Comparison of ENCODE assay signal across 12 mouse cellular contexts in the genomic region with DNA sequence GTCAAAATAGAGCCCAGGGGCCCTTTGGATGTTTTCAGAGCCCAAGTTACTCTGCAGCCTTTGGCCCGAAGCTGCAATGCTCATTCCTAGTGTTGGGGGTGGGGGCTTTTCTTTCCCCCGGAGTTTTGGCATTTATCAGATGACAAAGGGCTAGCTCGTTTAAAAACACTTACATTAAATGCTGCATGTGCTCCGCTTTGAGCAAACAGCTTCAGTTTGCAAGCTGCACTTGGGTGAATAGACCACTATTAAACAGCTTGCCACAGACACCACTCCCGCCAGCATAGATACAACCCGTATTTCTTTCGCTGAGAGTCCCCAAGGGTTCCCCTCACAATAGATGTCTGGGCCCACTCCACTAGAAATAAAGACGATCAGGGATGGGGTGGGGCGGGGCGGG. TPM values are rescaled to one million over a fixed set of nuclear protein-coding genes. Genes with fewer than 3 reads are reported as not detected.
DNase-seq lines count a peak whose midpoint lies in the region; ATAC-seq lines count a peak whose summit lies in the region.
"Had no signal": no experiment of that assay in that cellular context is flagged by ENCODE, and none has a peak within 500 bp of the region (broad histone marks: within the 10 kb centered on the region; RNA-seq: fewer than 3 reads in every experiment).

No protein-coding gene starts in this region.

- peaks cover 70% of the 10 kb centered on the region for H3K27me3 ChIP-seq in heart, embryonic 14.5 days (ENCODE audit: control insufficient read depth, insufficient read depth, low read length)
- H3K27me3 ChIP-seq in embryonic facial prominence, embryonic 11.5 days (ENCODE audit: control insufficient read depth, insufficient read depth, low read length) = peaks cover 22% of the 10 kb centered on the region
- peaks cover 36% of the 10 kb centered on the region for H3K27me3 ChIP-seq in forebrain, embryonic 14.5 days (replicated peaks; ENCODE audit: control insufficient read depth, insufficient read depth, low read length)
- peaks cover 97% of the 10 kb centered on the region for H3K27me3 ChIP-seq in midbrain, embryonic 12.5 days
- H3K27me3 ChIP-seq: CH12.LX had no signal

- peaks cover 5 to 8% of the 10 kb centered on the region in 2 experiments; a peak in 2 of 4 replicates for H3K4me1 ChIP-seq in heart, embryonic 14.5 days (ENCODE audit: control insufficient read depth in 2 of 2, insufficient read depth in 2 of 2, low read length in 2 of 2)
- H3K4me1 ChIP-seq in embryonic facial prominence, embryonic 11.5 days (ENCODE audit: control insufficient read depth, insufficient read depth, low read length) = peaks cover 19% of the 10 kb centered on the region
- H3K4me1 ChIP-seq in forebrain, embryonic 14.5 days (ENCODE audit: control insufficient read depth, insufficient read depth, low read length) = peaks cover 24% of the 10 kb centered on the region
- peaks cover 52% of the 10 kb centered on the region for H3K4me1 ChIP-seq in midbrain, embryonic 12.5 days

- no peak overlapping the region for H3K4me3 ChIP-seq in heart, embryonic 14.5 days (ENCODE audit: control insufficient read depth in 1 of 2, insufficient read depth in 1 of 2, low read depth in 1 of 2, low read length in 2 of 2)
- no peak overlapping the region for H3K4me3 ChIP-seq in embryonic facial prominence, embryonic 11.5 days (ENCODE audit: low read depth, low read length)
- no peak overlapping the region for H3K4me3 ChIP-seq in forebrain, embryonic 14.5 days (ENCODE audit: low read depth, low read length)
- H3K4me3 ChIP-seq in midbrain, embryonic 12.5 days = no peak overlapping the region
- H3K4me3 ChIP-seq: liver, embryonic 15.5 days had no signal

- H3K36me3 ChIP-seq in heart, embryonic 14.5 days (ENCODE audit: control insufficient read depth, insufficient read depth, low read length) = no peaks in the 10 kb centered on the region
- H3K36me3 ChIP-seq in embryonic facial prominence, embryonic 11.5 days (replicated peaks; ENCODE audit: control insufficient read depth, insufficient read depth, low read depth, low read length) = no peaks in the 10 kb centered on the region
- H3K36me3 ChIP-seq in forebrain, embryonic 14.5 days (ENCODE audit: control insufficient read depth, insufficient read depth, low read length) = 0 out of 2 replicates have a peak, but pooled peaks cover 2% of the 10 kb centered on the region
- no peaks in the 10 kb centered on the region for H3K36me3 ChIP-seq in midbrain, embryonic 12.5 days
- H3K36me3 ChIP-seq: liver, embryonic 15.5 days had no signal

- H3K27ac ChIP-seq in heart, embryonic 14.5 days (replicated peaks in 1 of 2; ENCODE audit: control insufficient read depth in 1 of 2, insufficient read depth in 1 of 2, low read depth in 2 of 2, low read length in 2 of 2) = no peak overlapping the region
- H3K27ac ChIP-seq in embryonic facial prominence, embryonic 11.5 days (replicated peaks; ENCODE audit: low read depth, low read length) = 0 out of 2 replicates have a peak overlapping the region, but pooled peaks have one; percentile 47
- H3K27ac ChIP-seq in forebrain, embryonic 14.5 days (ENCODE audit: low read depth, low read length) = no peak overlapping the region
- no peak overlapping the region for H3K27ac ChIP-seq in midbrain, embryonic 12.5 days (replicated peaks)
- H3K27ac ChIP-seq: liver, embryonic 15.5 days had no signal

- no peak overlapping the region; the same call in 1 of the 2 replicates for H3K9ac ChIP-seq in heart, embryonic 14.5 days (ENCODE audit: low read length)
- no peak overlapping the region; the same call in 1 of the 2 replicates for H3K9ac ChIP-seq in embryonic facial prominence, embryonic 11.5 days (replicated peaks; ENCODE audit: low read length)
- no peak overlapping the region for H3K9ac ChIP-seq in forebrain, embryonic 14.5 days (ENCODE audit: low read length)
- peak overlapping the region; percentile 20; the same call in 1 of the 2 replicates for H3K9ac ChIP-seq in midbrain, embryonic 12.5 days (replicated peaks)
- H3K9ac ChIP-seq: liver, embryonic 15.5 days had no signal

- H3K9me3 ChIP-seq in heart, embryonic 14.5 days (ENCODE audit: control insufficient read depth, low read length) = no peaks in the 10 kb centered on the region
- no peaks in the 10 kb centered on the region for H3K9me3 ChIP-seq in embryonic facial prominence, embryonic 11.5 days (replicated peaks; ENCODE audit: control insufficient read depth, low read length)
- no peaks in the 10 kb centered on the region for H3K9me3 ChIP-seq in forebrain, embryonic 14.5 days (replicated peaks; ENCODE audit: control insufficient read depth, low read length)
- H3K9me3 ChIP-seq in midbrain, embryonic 12.5 days = no peaks in the 10 kb centered on the region
- H3K9me3 ChIP-seq: liver, embryonic 15.5 days had no signal

- no peak for ATAC-seq in heart, embryonic 14.5 days (ENCODE audit: insufficient number of reproducible peaks, insufficient read depth, low FRiP score, low read depth)
- ATAC-seq in embryonic facial prominence, embryonic 11.5 days (replicated peaks; ENCODE audit: insufficient number of reproducible peaks, low FRiP score, low TSS enrichment, low read depth) = no peak
- ATAC-seq in forebrain, embryonic 14.5 days = peak; percentile 63
- no peak for ATAC-seq in midbrain, embryonic 12.5 days (ENCODE audit: low FRiP score, low read depth)

- DNase-seq in heart, adult 8-10 months (ENCODE audit: low spot score) = no peak
- DNase-seq in embryonic facial prominence, embryonic 11.5 days (ENCODE audit: low spot score) = peak; percentile 46
- DNase-seq in forebrain, embryonic 14.5 days (ENCODE audit: low spot score) = peak; percentile 64
- no peak for DNase-seq in spleen, adult 18-20 months
- no peak for DNase-seq in embryo, embryonic 9.5 days (ENCODE audit: extremely low spot score)
- DNase-seq: cerebellum, postnatal 36 days; kidney, adult 2 months; layer of hippocampus, postnatal 36 days had no signal

- WGBS in heart, embryonic 14.5 days = 32% methylated on average over 10 of the region's 10 CpGs
- 18% methylated on average over 10 of the region's 10 CpGs for WGBS in embryonic facial prominence, embryonic 11.5 days
- WGBS in forebrain, embryonic 14.5 days = 13% methylated on average over 10 of the region's 10 CpGs
- WGBS in midbrain, embryonic 12.5 days = 14% methylated on average over 10 of the region's 10 CpGs

- H3K4me2 ChIP-seq in heart, embryonic 14.5 days (ENCODE audit: low read length) = 0 out of 2 replicates have a peak overlapping the region, but pooled peaks have one; percentile 56
- H3K4me2 ChIP-seq in embryonic facial prominence, embryonic 11.5 days (ENCODE audit: low read depth, low read length) = no peak overlapping the region
- no peak overlapping the region for H3K4me2 ChIP-seq in forebrain, embryonic 14.5 days (ENCODE audit: low read length)
- peak overlapping the region; percentile 41; the same call in 1 of the 2 replicates for H3K4me2 ChIP-seq in midbrain, embryonic 12.5 days (replicated peaks)
- H3K4me2 ChIP-seq: liver, embryonic 15.5 days had no signal

RNA-seq across cellular contexts. Expression of a gene that starts 6.3 kb away (rescaled TPM):
- polyA plus RNA-seq in heart, embryonic 14.5 days (2014; fragmentation: Nextera tagmentation; extraction: Ambion mirVana) = 64.2 and 84.4 TPM in 2 replicates
- total RNA-seq in heart, adult 8-10 months (2022) = under 1 TPM in 3 of 4 experiments, not detected in 1; 0.23 to 0.69 (median 0.47) TPM
- 209 and 225 TPM in 2 replicates for polyA plus RNA-seq in embryonic facial prominence, embryonic 11.5 days (2014; fragmentation: Nextera tagmentation; extraction: Ambion mirVana)
- 57.9 and 61.8 TPM in 2 replicates for polyA plus RNA-seq in forebrain, embryonic 14.5 days (2014; fragmentation: Nextera tagmentation; extraction: Ambion mirVana)
- polyA plus RNA-seq in midbrain, embryonic 12.5 days (2016; fragmentation: Nextera tagmentation; extraction: Ambion mirVana) = 87.5 and 95.9 TPM in 2 replicates
- total RNA-seq: CH12.LX had no signal

Comparison
In these comparisons a context has a peak if more than half of its experiments do, and no peak if none do; other contexts are left out.
1. H3K4me2 ChIP-seq: peak in heart, embryonic 14.5 days (single experiment) and midbrain, embryonic 12.5 days (single experiment); none in embryonic facial prominence, embryonic 11.5 days (single experiment) and forebrain, embryonic 14.5 days (single experiment).
2. DNase-seq: peak in embryonic facial prominence, embryonic 11.5 days (single experiment) and forebrain, embryonic 14.5 days (single experiment); none in heart, adult 8-10 months (single experiment), spleen, adult 18-20 months (0 of 2) and embryo, embryonic 9.5 days (single experiment).